Mouse (Mus musculus) T-helper 2 cell (primary cell): Measurements from ENCODE around the gene Krt87.

ENCODE experiments used
- in situ Hi-C: fragments of 300-600 bp; cut with MboI, MseI; formaldehyde crosslinking; loops from one replicate; pipeline ENCODE4 v1.15.1; 2025; ENCODE audit warnings: high pct_unique_total_duplicates

Gene Krt87

DNA sequence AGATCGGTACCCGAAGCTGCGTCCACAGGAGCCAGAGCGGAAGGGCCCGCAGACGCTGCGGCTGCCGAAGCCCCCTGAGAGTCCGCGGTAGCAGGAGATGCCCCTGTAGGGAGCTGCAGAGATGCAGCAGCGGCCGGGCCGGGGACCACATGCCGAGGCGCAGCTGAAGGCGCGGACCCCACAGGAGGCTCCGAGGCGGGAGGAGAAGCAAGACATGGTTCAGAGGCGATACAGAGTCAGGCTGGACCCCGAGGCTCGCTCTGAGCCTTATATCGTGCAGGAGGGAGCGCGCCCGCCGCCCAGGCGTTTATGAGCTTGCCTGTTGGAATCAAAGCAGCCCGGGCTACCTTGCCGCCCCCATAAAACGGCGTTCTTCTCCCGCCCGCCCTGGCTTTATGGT is at the start of gene Krt87:
Gene Krt87 (minus strand): TSS at position 250 of the 400 bp plus-strand sequence.
- in situ Hi-C loops = no loop called here

DNA sequence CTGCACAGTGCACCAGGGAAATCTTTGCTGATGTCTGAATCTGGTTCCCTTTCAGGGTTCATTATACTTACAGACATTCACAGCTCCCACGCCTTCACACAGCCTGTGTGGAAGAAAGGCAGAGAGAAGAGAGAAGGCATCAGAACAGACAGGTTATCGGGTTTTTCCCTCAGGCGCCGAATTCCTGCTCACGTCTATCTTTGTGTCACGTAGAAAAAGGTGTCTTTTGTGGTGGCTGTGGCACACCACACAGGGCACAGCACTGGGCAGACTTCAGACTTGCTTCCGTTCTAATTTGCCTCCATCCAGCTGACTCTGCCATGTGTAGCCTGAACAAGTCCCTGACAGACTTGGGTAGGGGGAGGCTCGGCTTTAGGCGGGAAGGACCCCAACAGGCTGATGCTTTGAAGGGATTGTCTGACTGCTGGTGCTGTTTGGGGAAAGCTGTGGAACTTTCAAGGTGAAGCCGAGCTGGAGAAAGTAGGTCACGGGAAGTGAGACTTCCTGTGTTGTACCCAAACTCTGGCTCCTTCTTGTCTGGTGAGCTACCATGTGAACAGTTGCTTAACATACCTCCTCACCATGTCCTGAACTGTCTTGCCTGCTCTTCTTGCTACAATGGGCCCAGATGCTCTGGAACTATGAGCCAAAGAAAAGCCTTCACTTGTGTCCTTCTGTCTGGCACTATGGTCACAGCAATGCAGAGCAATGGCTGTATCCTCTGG is 47.5 kb upstream of the Krt87 start:
- in situ Hi-C loops = no loop called here

DNA sequence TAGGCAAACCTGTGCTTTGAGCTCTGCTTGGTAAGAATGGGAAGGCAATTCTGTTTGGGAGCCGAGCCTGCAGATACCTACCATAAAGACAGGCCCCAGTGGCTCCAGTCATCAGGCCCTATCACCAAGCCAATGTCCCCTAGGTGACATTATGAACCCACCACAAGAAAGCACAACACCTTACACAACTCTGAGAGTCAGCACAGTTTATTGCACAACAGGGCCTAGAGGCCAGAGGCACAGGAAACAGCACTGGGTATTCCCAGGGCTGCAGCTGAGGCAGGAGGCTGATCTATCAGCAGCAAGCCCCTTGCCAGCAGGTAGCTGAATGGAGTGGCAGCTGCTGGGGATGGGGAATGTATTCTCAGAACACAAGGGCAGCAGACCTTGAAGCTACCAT is 46.3 kb upstream of the Krt87 start:
- in situ Hi-C loops = no loop called here

DNA sequence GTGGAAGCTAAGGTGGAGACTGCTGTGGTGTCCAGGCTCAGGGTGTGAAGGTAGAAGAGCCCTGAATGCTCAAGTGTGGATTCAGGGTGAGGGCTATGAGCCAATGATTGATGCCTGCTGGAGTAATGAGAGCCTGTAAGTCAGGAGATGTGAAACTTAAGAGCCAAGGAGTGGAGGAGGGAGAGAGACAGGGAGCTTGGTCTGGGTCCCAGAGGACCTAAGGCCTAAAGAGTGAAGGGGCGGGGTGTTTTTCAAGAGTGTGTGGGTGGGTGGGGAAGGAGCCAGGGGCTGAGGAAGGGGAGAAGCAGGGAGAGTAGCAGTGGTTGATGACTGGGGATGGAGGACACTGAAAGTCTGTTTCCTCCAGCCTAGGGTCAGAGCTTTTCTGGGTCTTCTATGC is 45.0 kb upstream of the Krt87 start:
- in situ Hi-C loops = no loop called here

DNA sequence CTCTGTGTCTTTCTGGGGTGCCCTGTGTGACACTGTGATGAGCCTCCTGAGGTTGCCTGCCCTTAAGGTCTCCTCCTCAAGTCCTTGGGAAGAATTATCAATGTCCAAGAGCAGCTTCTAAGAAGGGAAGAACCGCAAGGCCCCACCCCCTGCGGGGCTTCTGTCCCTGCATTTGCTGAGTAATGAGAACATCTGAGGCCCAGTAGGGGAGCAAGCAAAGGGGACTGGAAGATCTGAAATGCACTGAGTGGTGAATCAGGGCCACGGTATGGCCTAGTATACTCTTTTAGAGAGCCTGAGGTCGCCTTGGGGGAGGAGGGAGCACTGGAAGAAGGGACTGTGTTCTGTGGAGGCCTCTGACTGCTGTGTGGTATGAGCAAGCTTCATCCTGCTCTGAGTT is 43.5 kb upstream of the Krt87 start:
- in situ Hi-C loops = no loop called here

DNA sequence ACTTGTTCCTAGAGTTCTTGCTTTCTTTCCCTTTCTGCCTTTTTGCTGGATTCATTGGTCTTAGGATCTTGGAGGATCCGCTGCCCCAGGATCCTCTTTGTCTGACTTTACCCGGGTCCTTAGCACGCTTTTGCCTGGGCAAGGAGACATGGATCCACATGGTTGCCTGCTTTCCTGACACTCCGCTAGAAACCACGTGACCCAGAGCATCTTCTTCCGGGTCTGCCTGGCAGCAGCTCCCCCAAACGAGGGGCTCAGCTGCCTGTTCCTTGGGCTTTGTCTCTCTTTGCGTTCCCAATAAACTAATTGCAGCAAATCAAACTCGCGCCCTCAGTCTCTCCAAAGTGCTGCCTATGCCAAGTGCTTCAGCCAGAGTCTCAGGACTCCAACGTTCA is 41.1 kb upstream of the Krt87 start:
- in situ Hi-C loops = no loop called here

DNA sequence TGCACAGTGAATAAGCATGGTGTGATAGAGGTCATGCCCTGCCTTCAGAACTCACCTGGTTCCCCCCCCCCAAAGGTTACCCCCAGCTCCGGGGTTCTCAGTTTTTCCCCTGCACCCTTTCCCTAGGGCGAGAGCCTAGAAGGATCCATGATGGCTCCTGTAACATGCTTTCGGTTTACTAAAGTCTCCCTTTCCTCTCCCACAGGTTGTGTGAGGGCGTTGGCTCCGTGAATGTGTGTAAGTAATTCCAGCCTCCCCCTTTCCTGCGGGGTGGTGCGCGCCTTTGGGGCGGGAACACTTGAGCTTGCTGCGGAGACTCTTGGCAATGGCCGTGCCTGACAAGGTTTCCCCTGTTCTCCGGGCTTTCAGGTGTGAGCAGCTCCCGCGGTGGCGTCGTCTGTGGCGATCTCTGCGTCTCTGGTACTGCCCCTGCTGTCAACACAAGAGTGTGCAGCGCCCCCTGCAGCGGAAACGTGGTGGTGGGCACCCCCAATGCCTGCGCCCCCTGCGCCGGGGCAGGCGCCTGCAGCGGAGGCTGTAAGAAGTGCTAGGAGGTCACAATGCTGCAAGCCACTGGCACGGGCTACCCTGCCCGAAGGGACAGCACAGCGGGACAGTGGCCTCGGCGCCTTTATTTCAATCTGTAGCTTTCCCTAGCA is 40.5 kb upstream of the Krt87 start:
- in situ Hi-C loops = no loop called here

DNA sequence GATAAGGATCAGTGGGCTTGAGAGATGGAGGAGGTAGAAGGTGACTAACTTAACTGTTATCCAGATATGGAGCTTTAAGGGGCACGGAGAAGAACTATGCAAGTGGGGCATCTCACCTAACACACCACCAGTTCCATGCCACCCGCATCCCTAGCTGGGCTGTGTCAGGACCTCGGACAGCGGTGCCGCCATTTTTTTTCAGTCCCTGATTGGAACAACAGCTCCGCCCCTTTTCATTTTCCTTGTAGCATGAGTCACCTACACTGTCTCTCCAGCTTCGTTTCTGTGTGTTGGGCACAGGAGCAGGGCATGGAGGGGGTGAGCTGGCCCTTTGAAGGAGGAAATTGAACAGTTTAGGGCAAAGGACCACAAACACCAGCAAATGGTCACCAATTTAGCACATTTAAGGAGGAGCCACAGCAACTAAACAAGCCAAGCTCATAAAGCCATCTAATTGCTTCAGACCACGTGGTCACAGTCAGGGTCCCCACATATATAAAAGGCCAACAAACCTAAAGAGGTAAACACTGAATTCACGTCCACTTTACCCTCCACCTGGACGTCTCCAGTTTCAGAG is 34.4 kb upstream of the Krt87 start, which contains the start of gene Krt86:
Gene Krt86 (plus strand): TSS at position 527 of the 577 bp plus-strand sequence.
- in situ Hi-C loops = no loop called here

DNA sequence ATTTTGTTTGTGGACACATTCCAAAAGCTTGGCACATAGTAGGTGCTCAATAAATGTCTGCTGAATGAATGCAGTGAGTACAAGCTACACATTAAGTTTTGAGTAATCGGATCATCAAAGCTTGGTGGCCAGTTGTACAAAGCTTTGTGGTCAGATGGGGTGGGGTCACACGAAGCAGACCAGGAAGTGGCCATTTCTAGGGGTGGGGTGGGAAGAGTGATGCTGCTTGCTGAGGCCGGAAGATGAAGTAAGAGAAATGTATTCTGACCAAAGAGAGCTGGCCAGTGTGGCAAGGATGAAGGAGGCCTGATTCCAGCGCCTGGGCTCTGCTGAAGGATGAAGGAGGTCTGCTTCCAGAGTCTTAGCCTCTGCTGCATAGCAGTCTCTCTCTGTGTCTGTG is 30.5 kb upstream of the Krt87 start:
- in situ Hi-C loops = no loop called here

DNA sequence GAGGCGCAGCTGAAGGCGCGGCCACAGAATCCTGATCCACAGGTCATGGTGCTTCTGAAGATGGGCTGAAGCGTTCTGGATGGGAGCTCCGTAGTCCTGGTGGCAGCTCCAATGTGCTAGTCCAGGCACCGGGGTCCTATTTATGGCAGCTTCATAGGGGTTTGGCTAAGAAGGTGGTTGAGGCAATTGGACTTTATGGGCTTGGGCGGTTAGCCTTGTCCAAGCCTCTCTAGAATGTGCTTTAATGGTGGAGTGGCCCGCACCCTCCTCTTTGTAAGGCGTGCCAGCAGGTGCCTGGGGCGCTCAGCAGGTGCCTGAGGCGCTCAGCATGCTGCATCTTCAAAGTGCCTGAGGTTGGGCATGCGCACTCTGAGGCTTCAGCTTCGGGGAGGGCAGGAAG is 25.0 kb upstream of the Krt87 start, which contains the start of gene Krt81:
Gene Krt81 (minus strand): TSS at position 101 of the 400 bp plus-strand sequence.
- in situ Hi-C loops = no loop called here

DNA sequence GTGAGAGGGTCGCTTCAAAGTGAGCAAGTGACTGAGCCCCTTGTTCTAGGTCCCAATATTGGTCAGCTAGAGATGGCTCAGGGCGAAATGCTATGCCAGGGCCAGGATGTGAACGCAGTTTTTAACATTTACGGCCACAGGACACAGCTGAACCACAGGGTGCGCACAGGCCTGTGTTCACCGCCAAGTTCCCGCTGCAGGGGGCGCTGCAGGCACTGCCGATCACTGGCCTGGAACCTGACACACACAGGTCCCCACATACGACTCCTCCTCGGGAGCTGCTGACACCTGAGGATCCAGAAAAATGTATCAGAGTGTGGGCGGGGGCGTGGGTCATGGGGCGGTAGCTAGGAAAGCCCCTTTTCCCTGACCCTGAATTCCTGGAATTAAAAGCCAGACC is 20.7 kb upstream of the Krt87 start:
- in situ Hi-C loops = no loop called here

DNA sequence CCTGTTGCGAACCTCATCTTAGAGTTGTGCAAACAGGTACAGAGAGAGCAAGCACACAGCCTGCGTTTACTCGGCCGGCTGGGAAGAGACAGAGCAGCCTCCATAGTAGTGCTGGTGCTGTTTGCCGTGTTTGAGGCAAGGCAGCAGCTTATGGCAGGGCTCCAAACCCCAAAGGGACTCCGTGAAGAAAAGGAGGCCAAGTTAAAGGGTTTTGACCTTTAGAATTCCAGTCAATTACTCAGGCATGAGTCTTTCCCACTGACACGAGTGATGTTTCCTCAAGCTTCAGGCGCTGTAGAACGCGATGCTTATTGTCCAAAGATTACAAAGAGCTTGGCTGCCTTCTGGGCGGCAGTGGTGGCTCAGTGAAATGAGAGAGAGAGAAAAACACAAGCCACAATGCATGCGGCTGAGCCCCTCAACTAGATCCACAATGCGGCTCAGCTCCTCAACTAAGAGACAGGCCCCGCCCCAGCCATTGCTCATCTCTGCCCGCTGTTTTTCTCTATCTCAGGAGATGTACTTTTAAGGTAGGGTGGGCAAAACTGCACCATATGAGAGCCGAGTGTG is 19.8 kb upstream of the Krt87 start:
- in situ Hi-C loops = no loop called here

DNA sequence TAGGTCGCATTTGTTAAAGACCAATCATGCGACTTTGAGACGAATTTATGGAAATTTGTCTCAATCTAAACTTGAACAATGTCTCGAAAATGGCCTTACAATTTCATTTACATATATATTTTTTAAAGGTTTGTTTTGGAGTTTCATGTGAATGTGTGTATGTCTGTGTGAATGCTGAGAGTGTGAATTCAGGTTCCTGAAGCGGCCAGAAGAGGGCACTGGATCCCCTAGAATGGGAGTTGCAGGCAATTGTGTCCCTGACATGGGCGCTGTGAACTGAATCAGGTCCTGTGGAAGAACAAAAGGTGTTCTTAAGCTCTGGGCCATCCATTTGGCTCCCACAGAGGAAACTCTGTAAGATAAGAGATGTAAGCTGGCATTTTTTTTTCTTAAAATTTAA is 17.3 kb upstream of the Krt87 start:
- in situ Hi-C loops = no loop called here

DNA sequence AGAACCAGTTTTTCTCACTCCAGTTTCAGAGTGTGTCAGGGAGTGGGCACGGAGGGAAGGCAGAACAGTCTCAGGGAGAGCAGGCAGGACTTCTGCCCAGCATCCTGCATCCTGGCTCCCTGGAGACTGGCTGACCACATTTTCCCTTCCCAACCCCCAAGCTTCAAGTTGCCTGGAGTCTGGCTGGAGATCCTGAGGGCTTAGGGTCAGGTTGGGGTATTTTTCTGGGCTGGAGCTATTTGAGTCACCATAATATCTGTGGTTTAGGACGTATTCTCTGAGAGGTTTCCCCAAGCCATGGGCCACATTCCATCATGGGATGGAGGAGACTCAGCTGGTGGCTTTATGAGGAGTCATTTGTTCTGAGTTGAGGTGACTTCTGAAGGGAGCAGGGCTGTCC is 16.7 kb upstream of the Krt87 start:
- in situ Hi-C loops = no loop called here

DNA sequence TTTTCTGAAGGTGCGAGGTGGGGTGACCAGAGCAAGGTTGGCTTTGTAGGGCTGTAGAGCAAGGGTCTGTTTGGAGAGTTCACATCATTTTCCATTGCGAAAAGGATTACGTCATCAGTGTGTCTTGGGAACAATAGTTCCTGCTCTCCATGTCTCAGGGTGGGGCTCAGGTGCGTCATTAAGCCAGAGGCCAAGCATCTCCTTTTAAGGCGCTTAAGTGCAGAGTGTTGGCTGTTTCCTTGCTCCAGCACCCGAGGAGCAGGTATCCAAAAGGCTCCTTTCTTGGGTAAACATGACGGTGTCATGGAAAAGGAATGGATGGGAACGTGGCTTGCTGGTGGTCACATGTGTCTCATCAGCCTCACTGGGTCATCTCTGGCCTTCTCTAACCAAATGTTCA is 16.2 kb upstream of the Krt87 start:
- in situ Hi-C loops = no loop called here

DNA sequence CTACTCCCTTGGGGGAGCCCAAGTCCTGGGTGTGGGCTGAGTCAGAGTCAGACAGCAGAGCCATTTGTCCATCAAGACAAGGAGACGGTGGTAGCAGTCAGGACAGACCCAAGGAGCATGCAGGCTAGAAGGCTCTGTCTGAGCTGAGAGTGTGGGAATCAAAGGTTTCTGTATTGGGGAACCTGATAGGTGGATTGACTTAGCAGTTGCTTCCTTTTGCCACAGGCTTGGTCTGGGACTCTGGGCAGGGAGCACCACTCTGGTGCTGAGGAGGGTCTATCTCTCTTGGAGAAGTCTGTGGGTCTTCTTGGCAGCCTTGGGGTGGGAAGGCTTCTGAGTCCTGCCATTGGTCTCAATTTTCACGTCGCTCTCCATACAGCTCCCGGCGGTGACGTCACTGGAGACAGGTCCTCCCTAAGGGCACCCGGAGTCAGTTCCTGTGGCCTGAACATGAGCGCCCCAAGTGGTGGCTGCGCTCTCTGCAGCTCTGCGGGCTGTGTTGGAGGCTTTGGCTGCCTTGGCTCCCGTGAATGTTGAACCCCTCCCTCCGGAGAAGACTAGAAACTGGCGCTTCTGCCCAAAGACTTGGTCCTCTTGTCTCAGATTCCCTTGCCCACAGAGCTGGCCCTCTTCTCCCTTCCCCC is 14.6 kb upstream of the Krt87 start:
- in situ Hi-C loops = no loop called here

DNA sequence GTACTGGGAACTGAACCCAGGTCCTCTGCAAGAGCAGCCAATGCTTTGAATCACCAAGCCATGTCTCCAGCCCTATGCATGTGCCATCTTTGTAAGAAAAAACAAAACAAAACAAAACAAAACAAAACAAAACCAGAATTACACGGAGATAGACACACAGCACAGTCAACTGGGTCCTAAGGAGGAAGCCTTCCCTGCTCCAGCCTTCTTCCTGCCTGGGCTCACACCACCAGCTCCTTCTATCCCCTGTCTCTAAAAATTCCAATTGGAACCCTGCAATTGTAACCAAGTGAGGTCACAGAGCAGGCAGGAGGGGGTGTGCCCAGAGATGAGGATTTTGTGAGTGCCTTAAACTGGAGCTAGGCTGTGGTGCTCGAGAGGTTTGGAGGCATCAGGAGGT is 8.8 kb upstream of the Krt87 start, which contains the start of gene Krt88:
Gene Krt88 (plus strand): TSS at position 301 of the 400 bp plus-strand sequence.
- in situ Hi-C loops = no loop called here

DNA sequence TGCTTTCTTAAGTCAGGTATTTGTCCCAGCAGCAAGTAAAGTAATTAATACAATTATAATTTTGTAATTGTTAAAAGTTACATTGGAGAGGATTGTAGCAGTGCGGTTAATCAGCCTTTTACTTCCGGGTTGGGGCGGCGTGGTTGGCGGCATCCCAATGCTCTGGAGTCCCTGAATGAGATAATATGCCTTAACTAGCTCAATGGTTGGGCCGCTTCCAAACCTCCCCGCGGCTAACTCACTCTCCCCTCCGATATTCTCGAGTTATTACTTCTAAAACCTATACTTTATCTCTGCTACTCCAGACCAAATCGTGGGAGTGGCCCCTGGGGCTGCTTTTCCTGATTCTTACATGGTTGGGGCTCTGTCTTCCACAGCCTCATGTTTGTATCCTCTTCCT is 8.0 kb upstream of the Krt87 start:
- in situ Hi-C loops = no loop called here

DNA sequence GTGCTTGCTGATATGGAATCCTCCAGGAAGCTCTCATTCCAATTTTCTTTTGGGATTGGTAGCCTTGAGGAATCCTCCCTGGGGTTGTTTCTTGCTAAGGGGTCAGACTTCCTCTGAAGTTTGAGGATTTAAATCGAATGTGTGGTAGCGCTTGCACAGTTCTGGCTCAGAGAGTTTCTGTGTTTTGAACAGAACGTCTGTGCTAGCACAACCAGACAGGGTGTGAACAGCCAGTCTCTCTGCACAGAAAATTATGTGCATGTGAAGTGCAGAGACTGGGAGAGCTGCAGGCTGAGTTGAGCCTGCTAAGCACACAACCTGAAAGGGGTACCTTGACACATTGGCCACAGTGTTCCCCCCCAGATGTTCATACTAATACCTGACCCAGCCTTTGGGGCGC is 2.2 kb upstream of the Krt87 start:
- in situ Hi-C loops = no loop called here

DNA sequence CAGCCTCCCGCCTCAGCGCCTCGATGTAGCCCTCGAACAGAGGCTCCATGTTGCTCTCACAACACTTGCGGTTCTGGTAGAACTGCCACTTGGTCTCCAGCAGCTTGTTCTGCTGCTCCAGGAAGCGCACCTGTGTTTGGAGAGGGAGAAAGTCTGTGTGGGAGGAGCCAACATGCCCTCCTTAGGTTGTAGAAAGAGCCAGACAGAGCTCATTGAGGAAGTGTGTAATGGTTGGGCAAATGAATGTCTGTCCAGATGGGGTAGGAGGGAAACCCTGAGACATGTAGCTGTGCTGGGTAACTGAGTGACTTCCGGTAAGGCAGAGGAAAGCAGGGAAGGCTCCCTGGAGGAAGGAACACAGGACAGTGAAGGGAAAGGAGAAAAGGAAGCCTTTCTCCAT is 2.0 kb downstream of the Krt87 start:
- in situ Hi-C loops = no loop called here

DNA sequence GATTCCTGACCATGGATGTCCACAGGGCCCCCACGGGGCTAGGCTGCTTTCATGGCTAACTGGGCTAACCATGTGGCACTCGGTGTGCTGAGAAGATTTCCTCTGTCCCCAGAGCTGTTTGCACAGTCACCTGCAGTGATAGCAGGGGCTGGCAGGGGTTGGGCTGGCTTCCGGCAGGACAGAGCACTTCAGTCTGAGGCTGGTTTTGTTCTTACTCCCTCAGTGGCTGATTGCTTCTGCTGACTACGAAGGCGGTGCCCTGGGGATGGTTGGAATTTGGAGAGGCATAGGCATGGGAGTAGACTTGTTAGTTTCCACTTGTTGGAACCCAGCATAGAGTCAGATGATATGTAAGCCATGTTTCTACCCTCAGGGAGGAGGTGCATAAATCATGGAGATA is 13.7 kb downstream of the Krt87 start:
- in situ Hi-C loops = no loop called here

DNA sequence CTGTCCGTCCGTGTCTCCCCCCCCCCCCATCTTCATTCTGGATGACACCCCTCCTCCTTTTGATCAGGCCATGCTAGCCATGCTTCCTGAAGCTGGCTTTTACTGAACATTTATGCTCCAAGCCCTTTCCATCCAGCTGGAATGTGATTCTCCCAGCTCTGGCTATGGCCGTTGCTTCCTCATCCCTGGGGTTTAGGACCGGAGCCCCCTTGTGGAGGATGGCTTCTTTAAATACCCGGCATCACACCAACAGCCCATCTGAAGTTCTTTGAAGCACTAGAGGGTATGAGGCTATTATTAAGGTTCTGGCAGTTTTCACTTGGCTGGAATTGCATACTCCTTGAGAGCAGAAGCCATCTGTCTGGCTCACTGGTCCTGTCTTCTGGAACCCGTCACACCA is 17.7 kb downstream of the Krt87 start:
- in situ Hi-C loops = no loop called here
